Mouse (Mus musculus): ENCODE measurements at regions not wholly inside any gene's neighbourhood (a gene's known extent, or its start where the extent isn't known, plus 50 kb on each side); places are given as distances from the start of the nearest gene placed in this dataset.
"Not testable (repeated sequence)": the region's sequence is repeated elsewhere in the genome, so short reads cannot be mapped to it uniquely, and the experiment has no call there.

- H3K4me3 ChIP-seq: no peak overlapping the region
- H3K4me2 ChIP-seq: no peak overlapping the region
- H3K36me3 ChIP-seq (ENCODE audit: poor library complexity, severe bottlenecking): no peaks in the 10 kb centered on the region
- WGBS: 61% methylated on average over 1 of the region's 1 CpGs
- no peaks in the 10 kb centered on the region for H3K27me3 ChIP-seq
- no peak for ATAC-seq
- no peaks in the 10 kb centered on the region for H3K4me1 ChIP-seq
- no peak overlapping the region for H3K27ac ChIP-seq
- no peak overlapping the region for H3K9ac ChIP-seq
- H3K9me3 ChIP-seq (replicated peaks): no peaks in the 10 kb centered on the region
These were observed 249.4 kb upstream of the Akr1e1 start for GRCm38 (mm10) chr13:4858341-4858740.

- WGBS: 82% methylated on average over 2 of the region's 2 CpGs
- ATAC-seq, H3K4me3 ChIP-seq: not testable (repeated sequence)
These were observed 230.5 kb upstream of the Akr1e1 start for GRCm38 (mm10) chr13:4839481-4839880.

GRCm38 (mm10) chr13:4826756-4827155 is 217.8 kb upstream of the Akr1e1 start:
- Histone ChIP-seq H3K9ac (no peak overlapping the region), H3K4me2 (no peak overlapping the region), H3K9me3 (replicated peaks) (no peaks in the 10 kb centered on the region), H3K36me3 (ENCODE audit: poor library complexity, severe bottlenecking) (no peaks in the 10 kb centered on the region), H3K4me3 (no peak overlapping the region), H3K27ac (no peak overlapping the region), H3K27me3 (no peaks in the 10 kb centered on the region), H3K4me1 (no peaks in the 10 kb centered on the region)
- 89% methylated on average over 3 of the region's 3 CpGs for WGBS
- ATAC-seq: no peak

More at GRCm38 (mm10) chr13:4839481-4839880, 230.5 kb upstream of the Akr1e1 start:
- H3K9me3 ChIP-seq (replicated peaks); H3K27ac ChIP-seq; H3K4me1 ChIP-seq; H3K4me2 ChIP-seq; H3K27me3 ChIP-seq; H3K36me3 ChIP-seq (ENCODE audit: poor library complexity, severe bottlenecking); H3K9ac ChIP-seq: not testable (repeated sequence)

- H3K9ac ChIP-seq; ATAC-seq; H3K9me3 ChIP-seq (replicated peaks); H3K4me3 ChIP-seq; H3K36me3 ChIP-seq (ENCODE audit: poor library complexity, severe bottlenecking); H3K4me1 ChIP-seq; H3K4me2 ChIP-seq; H3K27me3 ChIP-seq; H3K27ac ChIP-seq: not testable (repeated sequence)
- WGBS: 94% methylated on average over 1 of the region's 1 CpGs
These were observed 216.8 kb upstream of the Akr1e1 start for GRCm38 (mm10) chr13:4825749-4826148.

- 90% methylated on average over 2 of the region's 2 CpGs for WGBS
- ATAC-seq: no peak
- Histone ChIP-seq H3K27ac (no peak overlapping the region), H3K9ac (no peak overlapping the region), H3K4me3 (no peak overlapping the region), H3K36me3 (ENCODE audit: poor library complexity, severe bottlenecking) (no peaks in the 10 kb centered on the region), H3K4me2 (no peak overlapping the region), H3K4me1 (no peaks in the 10 kb centered on the region), H3K9me3 (replicated peaks) (no peaks in the 10 kb centered on the region), H3K27me3 (no peaks in the 10 kb centered on the region)
These were observed 197.9 kb upstream of the Akr1e1 start for GRCm38 (mm10) chr13:4806876-4807275.

- no peaks in the 10 kb centered on the region for H3K4me1 ChIP-seq
- no peak overlapping the region for H3K27ac ChIP-seq
- peaks cover 13% of the 10 kb centered on the region for H3K9me3 ChIP-seq (replicated peaks)
- H3K9ac ChIP-seq: no peak overlapping the region
- no peaks in the 10 kb centered on the region for H3K36me3 ChIP-seq (ENCODE audit: poor library complexity, severe bottlenecking)
- no peak overlapping the region for H3K4me2 ChIP-seq
- 93% methylated on average over 14 of the region's 14 CpGs for WGBS
- no peak for ATAC-seq
- no peak overlapping the region for H3K4me3 ChIP-seq
- H3K27me3 ChIP-seq: no peaks in the 10 kb centered on the region
These were observed 191.7 kb upstream of the Akr1e1 start for GRCm38 (mm10) chr13:4800666-4801065.

GRCm38 (mm10) chr13:4791139-4791538 is 182.2 kb upstream of the Akr1e1 start:
- no peak for ATAC-seq
- WGBS: 73% methylated on average over 2 of the region's 2 CpGs
- Histone ChIP-seq H3K4me3 (no peak overlapping the region), H3K36me3 (ENCODE audit: poor library complexity, severe bottlenecking) (no peaks in the 10 kb centered on the region), H3K9ac (no peak overlapping the region), H3K4me1 (no peaks in the 10 kb centered on the region), H3K27ac (no peak overlapping the region), H3K4me2 (no peak overlapping the region), H3K27me3 (no peaks in the 10 kb centered on the region), H3K9me3 (replicated peaks) (no peaks in the 10 kb centered on the region)

GRCm38 (mm10) chr13:4790414-4790813 is 181.4 kb upstream of the Akr1e1 start:
- no peak for ATAC-seq
- H3K4me3 ChIP-seq: no peak overlapping the region
- no peak overlapping the region for H3K4me2 ChIP-seq
- H3K36me3 ChIP-seq (ENCODE audit: poor library complexity, severe bottlenecking): no peaks in the 10 kb centered on the region
- H3K9me3 ChIP-seq (replicated peaks): no peaks in the 10 kb centered on the region
- no peak overlapping the region for H3K9ac ChIP-seq
- no peaks in the 10 kb centered on the region for H3K27me3 ChIP-seq
- H3K4me1 ChIP-seq: no peaks in the 10 kb centered on the region
- 73% methylated on average over 2 of the region's 2 CpGs for WGBS
- H3K27ac ChIP-seq: no peak overlapping the region

GRCm38 (mm10) chr13:4783290-4783689 is 174.3 kb upstream of the Akr1e1 start:
- no peak overlapping the region for H3K4me2 ChIP-seq
- no peaks in the 10 kb centered on the region for H3K27me3 ChIP-seq
- H3K27ac ChIP-seq: no peak overlapping the region
- no peak overlapping the region for H3K9ac ChIP-seq
- WGBS: 55% methylated on average over 3 of the region's 3 CpGs
- H3K9me3 ChIP-seq (replicated peaks): no peaks in the 10 kb centered on the region
- H3K36me3 ChIP-seq (ENCODE audit: poor library complexity, severe bottlenecking): no peaks in the 10 kb centered on the region
- no peaks in the 10 kb centered on the region for H3K4me1 ChIP-seq
- H3K4me3 ChIP-seq: no peak overlapping the region
- no peak for ATAC-seq

GRCm38 (mm10) chr13:4778264-4778823 is 169.4 kb upstream of the Akr1e1 start:
- H3K4me2 ChIP-seq, H3K4me1 ChIP-seq, ATAC-seq: not testable (repeated sequence)

GRCm38 (mm10) chr13:4776855-4777254 is 167.9 kb upstream of the Akr1e1 start:
- ATAC-seq: no peak

More at GRCm38 (mm10) chr13:4778264-4778823, 169.4 kb upstream of the Akr1e1 start:
- H3K27ac ChIP-seq; H3K4me3 ChIP-seq; H3K9ac ChIP-seq; H3K9me3 ChIP-seq (replicated peaks); H3K27me3 ChIP-seq; H3K36me3 ChIP-seq (ENCODE audit: poor library complexity, severe bottlenecking): not testable (repeated sequence)
- 85% methylated on average over 3 of the region's 3 CpGs for WGBS

GRCm38 (mm10) chr13:4772324-4772723 is 163.3 kb upstream of the Akr1e1 start:
- Histone ChIP-seq H3K36me3 (ENCODE audit: poor library complexity, severe bottlenecking) (no peaks in the 10 kb centered on the region), H3K27ac (no peak overlapping the region), H3K4me2 (no peak overlapping the region), H3K4me1 (peaks cover 8% of the 10 kb centered on the region; the same call in 1 of the 2 replicates), H3K4me3 (no peak overlapping the region), H3K9ac (no peak overlapping the region), H3K9me3 (replicated peaks) (no peaks in the 10 kb centered on the region), H3K27me3 (no peaks in the 10 kb centered on the region)
- 89% methylated on average over 2 of the region's 2 CpGs for WGBS
- ATAC-seq: no peak

More at GRCm38 (mm10) chr13:4776855-4777254, 167.9 kb upstream of the Akr1e1 start:
- Histone ChIP-seq H3K4me1 (no peaks in the 10 kb centered on the region), H3K27ac (no peak overlapping the region), H3K36me3 (ENCODE audit: poor library complexity, severe bottlenecking) (no peaks in the 10 kb centered on the region), H3K4me2 (no peak overlapping the region), H3K9me3 (replicated peaks) (no peaks in the 10 kb centered on the region), H3K9ac (no peak overlapping the region), H3K27me3 (no peaks in the 10 kb centered on the region), H3K4me3 (no peak overlapping the region)
- 38% methylated on average over 4 of the region's 4 CpGs for WGBS

All from forebrain, embryonic 13.5 days (tissue).